Mouse (Mus musculus): ENCODE data around the gene Gm38392. TPM values are rescaled to one million over a fixed set of nuclear protein-coding genes. Genes with fewer than 3 reads are reported as not detected.

Gm38392 gene
- total and polyA plus RNA-seq, 2 experiments from 2014 or later, result 0.24 TPM; not detected in 1

GRCm38 (mm10) chr3:88214197-88214938 lies 72.6 kb downstream of the Gm38392 start:
- Histone ChIP-seq H3K4me3 (ENCODE audit: low read length) (peak overlapping the region; percentile 66), H3K27ac (peak overlapping the region; percentile 93), H3K27me3 (ENCODE audit: insufficient read depth, low read length) (0 out of 2 replicates have a peak, but pooled peaks cover 4% of the 10 kb centered on the region), H3K36me3 (ENCODE audit: insufficient read depth, low read length) (no peaks in the 10 kb centered on the region), H3K4me2 (ENCODE audit: low read depth, low read length) (peak overlapping the region; percentile 66), H3K4me1 (ENCODE audit: insufficient read depth, low read length) (peaks cover 25% of the 10 kb centered on the region; the same call in 1 of the 2 replicates), H3K9me3 (ENCODE audit: low read length) (no peaks in the 10 kb centered on the region), H3K9ac (replicated peaks; ENCODE audit: low read length) (peak overlapping the region; percentile 88)
- peak; percentile 54 for TF ChIP-seq CTCF (IDR thresholded peaks at IDR 0.05; ENCODE audit: low read depth)
- ATAC-seq (peak; percentile 92), DNase-seq (ENCODE audit: low spot score) (peak; percentile 95)
- WGBS, result 2% methylated on average over 42 of the region's 42 CpGs

GRCm38 (mm10) chr3:88213019-88213418 lies 74.0 kb downstream of the Gm38392 start:
- no peaks in the 10 kb centered on the region for H3K36me3 ChIP-seq (ENCODE audit: insufficient read depth, low read length)
- peak overlapping the region; percentile 66 for H3K4me2 ChIP-seq (ENCODE audit: low read depth, low read length)
- peak overlapping the region; percentile 66 for H3K4me3 ChIP-seq (ENCODE audit: low read length)
- ATAC-seq (no peak), DNase-seq (ENCODE audit: low spot score) (peak; percentile 28)
- no peaks in the 10 kb centered on the region for H3K9me3 ChIP-seq (ENCODE audit: low read length)
- WGBS, result 9% methylated on average over 2 of the region's 2 CpGs
- no peak for TF ChIP-seq CTCF (IDR thresholded peaks at IDR 0.05; ENCODE audit: low read depth)
- H3K27me3 ChIP-seq (ENCODE audit: insufficient read depth, low read length), result 0 out of 2 replicates have a peak, but pooled peaks cover 4% of the 10 kb centered on the region
- peaks cover 22% of the 10 kb centered on the region; the same call in 1 of the 2 replicates for H3K4me1 ChIP-seq (ENCODE audit: insufficient read depth, low read length)
- peak overlapping the region; percentile 88; the same call in 1 of the 2 replicates for H3K9ac ChIP-seq (replicated peaks; ENCODE audit: low read length)
- peak overlapping the region; percentile 93 for H3K27ac ChIP-seq

- peak overlapping the region; percentile 81 for H3K9ac ChIP-seq (replicated peaks; ENCODE audit: low read length)
- DNase-seq (ENCODE audit: low spot score), result peak; percentile 53
- H3K4me3 ChIP-seq (ENCODE audit: low read length), result peak overlapping the region; percentile 57
- no peak for ATAC-seq
- no peaks in the 10 kb centered on the region for H3K36me3 ChIP-seq (ENCODE audit: insufficient read depth, low read length)
- 0 out of 2 replicates have a peak, but pooled peaks cover 4% of the 10 kb centered on the region for H3K27me3 ChIP-seq (ENCODE audit: insufficient read depth, low read length)
- H3K4me2 ChIP-seq (ENCODE audit: low read depth, low read length), result peak overlapping the region; percentile 66
- WGBS, result 16% methylated on average over 1 of the region's 1 CpGs
- TF ChIP-seq CTCF (IDR thresholded peaks at IDR 0.05; ENCODE audit: low read depth), result no peak
- no peaks in the 10 kb centered on the region for H3K9me3 ChIP-seq (ENCODE audit: low read length)
- H3K27ac ChIP-seq, result peak overlapping the region; percentile 94
- peaks cover 22% of the 10 kb centered on the region; the same call in 1 of the 2 replicates for H3K4me1 ChIP-seq (ENCODE audit: insufficient read depth, low read length)
Measured at GRCm38 (mm10) chr3:88212356-88212755, 74.7 kb downstream of the Gm38392 start.

- ATAC-seq, result no peak
- peak overlapping the region; percentile 66 for H3K4me2 ChIP-seq (ENCODE audit: low read depth, low read length)
- peaks cover 24% of the 10 kb centered on the region for H3K4me1 ChIP-seq (ENCODE audit: insufficient read depth, low read length)
- H3K4me3 ChIP-seq (ENCODE audit: low read length), result peak overlapping the region; percentile 57
- H3K27ac ChIP-seq, result peak overlapping the region; percentile 94
- no peaks in the 10 kb centered on the region for H3K36me3 ChIP-seq (ENCODE audit: insufficient read depth, low read length)
- TF ChIP-seq CTCF (IDR thresholded peaks at IDR 0.05; ENCODE audit: low read depth), result no peak
- 0 out of 2 replicates have a peak, but pooled peaks cover 4% of the 10 kb centered on the region for H3K27me3 ChIP-seq (ENCODE audit: insufficient read depth, low read length)
- peak; percentile 2 for DNase-seq (ENCODE audit: low spot score)
- peak overlapping the region; percentile 81 for H3K9ac ChIP-seq (replicated peaks; ENCODE audit: low read length)
- 10% methylated on average over 2 of the region's 2 CpGs for WGBS
- H3K9me3 ChIP-seq (ENCODE audit: low read length), result no peaks in the 10 kb centered on the region
Measured at GRCm38 (mm10) chr3:88210918-88211317, 76.1 kb downstream of the Gm38392 start.

- ATAC-seq (no peak), DNase-seq (ENCODE audit: low spot score) (peak; percentile 3)
- H3K27ac ChIP-seq, result peak overlapping the region; percentile 94
- no peak for TF ChIP-seq CTCF (IDR thresholded peaks at IDR 0.05; ENCODE audit: low read depth)
- 0 out of 2 replicates have a peak, but pooled peaks cover 4% of the 10 kb centered on the region for H3K27me3 ChIP-seq (ENCODE audit: insufficient read depth, low read length)
- no peaks in the 10 kb centered on the region for H3K9me3 ChIP-seq (ENCODE audit: low read length)
- 8% methylated on average over 2 of the region's 2 CpGs for WGBS
- H3K4me2 ChIP-seq (ENCODE audit: low read depth, low read length), result peak overlapping the region; percentile 66
- H3K4me1 ChIP-seq (ENCODE audit: insufficient read depth, low read length), result peaks cover 26% of the 10 kb centered on the region
- peak overlapping the region; percentile 57 for H3K4me3 ChIP-seq (ENCODE audit: low read length)
- H3K36me3 ChIP-seq (ENCODE audit: insufficient read depth, low read length), result no peaks in the 10 kb centered on the region
- peak overlapping the region; percentile 81 for H3K9ac ChIP-seq (replicated peaks; ENCODE audit: low read length)
Measured at GRCm38 (mm10) chr3:88210121-88210520, 76.9 kb downstream of the Gm38392 start.

- TF ChIP-seq CTCF (IDR thresholded peaks at IDR 0.05; ENCODE audit: low read depth), result no peak
- Histone ChIP-seq H3K27me3 (ENCODE audit: insufficient read depth, low read length) (0 out of 2 replicates have a peak, but pooled peaks cover 4% of the 10 kb centered on the region), H3K9me3 (ENCODE audit: low read length) (no peaks in the 10 kb centered on the region), H3K36me3 (ENCODE audit: insufficient read depth, low read length) (no peaks in the 10 kb centered on the region), H3K9ac (replicated peaks; ENCODE audit: low read length) (peak overlapping the region; percentile 81), H3K4me1 (ENCODE audit: insufficient read depth, low read length) (peaks cover 34% of the 10 kb centered on the region), H3K27ac (peak overlapping the region; percentile 94), H3K4me2 (ENCODE audit: low read depth, low read length) (peak overlapping the region; percentile 66), H3K4me3 (ENCODE audit: low read length) (peak overlapping the region; percentile 57)
- WGBS, result 1% methylated on average over 6 of the region's 6 CpGs
- DNase-seq (ENCODE audit: low spot score), result peak; percentile 9
- ATAC-seq, result no peak
Measured at GRCm38 (mm10) chr3:88209306-88209705, 77.7 kb downstream of the Gm38392 start.
